Mouse (Mus musculus) liver, embryonic 14.5 days (tissue): ENCODE results near the gene Clic1.

ENCODE experiments used
- CTCF ChIP-seq: IDR thresholded peaks from 2 replicates; pipeline ENCODE4 v1.5.1; 2016; ENCODE audit warnings: antibody characterized with exemption, low read depth, control low read depth
- EP300 ChIP-seq: IDR thresholded peaks from 2 replicates; pipeline ENCODE4 v1.6.1; 2016; ENCODE audit warnings: antibody characterized with exemption, low read depth

- TF ChIP-seq CTCF, result no peak
- no peak for TF ChIP-seq EP300
Observed at GRCm38 (mm10) chr17:35061299-35061698, 11.5 kb downstream of the Clic1 start.
